Mouse (Mus musculus) brain, embryonic 14.5 days (tissue): ENCODE data around the gene Oscar.

Experiments
- CTCF ChIP-seq: fragments of 200-500 bp; IDR thresholded peaks from 2 replicates; pipeline ENCODE4 v1.5.1; 2012; ENCODE audit warnings: inconsistent platforms, mild to moderate bottlenecking, moderate library complexity, borderline replicate concordance; ENCODE audit not compliant: insufficient read depth, insufficient read length; ENCODE audit errors: extremely low read depth
- POLR2A ChIP-seq: fragments of 200-500 bp; IDR thresholded peaks from 2 replicates; pipeline ENCODE4 v1.6.1; 2012; ENCODE audit warnings: mild to moderate bottlenecking, inconsistent platforms, borderline replicate concordance; ENCODE audit not compliant: poor library complexity, insufficient read depth, insufficient read length, severe bottlenecking; ENCODE audit errors: extremely low read depth

DNA sequence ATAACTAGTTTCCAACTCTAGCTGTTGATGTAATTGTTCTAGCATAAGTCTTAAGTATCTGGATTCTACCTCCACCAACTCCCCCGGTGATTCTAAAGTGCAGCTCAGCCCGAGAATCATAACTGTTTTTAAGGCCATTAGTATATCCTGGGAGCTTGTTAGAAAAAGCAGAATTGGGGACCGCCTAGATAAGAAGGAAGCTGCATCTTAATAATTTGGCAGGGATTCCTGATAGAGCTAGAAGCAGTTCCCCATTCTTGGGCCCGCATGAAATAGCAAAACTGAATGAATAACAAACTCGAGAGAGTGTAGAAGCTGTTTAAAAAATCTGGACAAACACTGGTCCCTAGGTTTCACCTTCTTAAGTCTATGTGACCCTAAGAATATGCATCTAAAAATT, 27.5 kb upstream of the Oscar start:
- TF ChIP-seq POLR2A (no peak), CTCF (no peak)
